Mouse (Mus musculus) small intestine, adult 2 months (tissue): ENCODE data around the gene Atp6v1b1.

Experiments used
- CTCF ChIP-seq: fragments of 200-500 bp; IDR thresholded peaks from 2 replicates; pipeline ENCODE4 v1.5.1; 2012; ENCODE audit warnings: low read depth, mild to moderate bottlenecking, control low read depth, inconsistent platforms, low read length, moderate library complexity, mixed read lengths; ENCODE audit not compliant: insufficient replicate concordance, insufficient read length; ENCODE audit errors: extremely low read depth
- POLR2A ChIP-seq: fragments of 200-500 bp; IDR thresholded peaks from 2 replicates; pipeline ENCODE4 v1.6.1; 2012; ENCODE audit warnings: low read depth, mild to moderate bottlenecking, control low read depth, inconsistent platforms, low read length, moderate library complexity

- no peak for TF ChIP-seq CTCF
- TF ChIP-seq POLR2A = peak; percentile 57
Observed at GRCm38 (mm10) chr6:83794760-83795296, 52.0 kb downstream of the Atp6v1b1 start, which contains the start of gene Nagk.
